Mouse (Mus musculus) C2C12 (cell line): ENCODE results near the gene Clta.

Experiments used
- CEBPB ChIP-seq: IDR thresholded peaks from one replicate; pipeline ENCODE4 v1.6.1; 2011; ENCODE audit warnings: low read depth, mild to moderate bottlenecking, control low read depth, moderate library complexity
- CTCF ChIP-seq: IDR thresholded peaks from one replicate; pipeline ENCODE4 v1.5.1; 2011; ENCODE audit not compliant: control insufficient read depth, insufficient read depth, insufficient read length
- FOSL1 ChIP-seq: IDR thresholded peaks from one replicate; pipeline ENCODE4 v1.8.0; 2011; ENCODE audit warnings: mild to moderate bottlenecking, low read length; ENCODE audit not compliant: poor library complexity, insufficient read depth, severe bottlenecking
- MAX ChIP-seq: IDR thresholded peaks from one replicate; pipeline ENCODE4 v1.6.1; 2011; ENCODE audit warnings: mild to moderate bottlenecking, control low read depth
- MYOD1 ChIP-seq: IDR thresholded peaks from one replicate; pipeline ENCODE4 v1.6.1; 2011; ENCODE audit warnings: low read depth; ENCODE audit not compliant: control insufficient read depth, insufficient read length
- MYOG ChIP-seq: IDR thresholded peaks from one replicate; pipeline ENCODE4 v1.6.1; 2011; ENCODE audit not compliant: control insufficient read depth, insufficient read length; ENCODE audit errors: extremely low read depth
- USF1 ChIP-seq: IDR thresholded peaks from one replicate; pipeline ENCODE4 v1.6.1; 2011; ENCODE audit warnings: low read depth, mild to moderate bottlenecking, control low read depth, moderate library complexity

- no peak for TF ChIP-seq USF1
- no peak for TF ChIP-seq CTCF
- no peak for TF ChIP-seq CEBPB
- peak; percentile 77 for TF ChIP-seq MYOD1
- no peak for TF ChIP-seq FOSL1
- no peak for TF ChIP-seq MAX
- no peak for TF ChIP-seq MYOG
These were observed 25.5 kb upstream of the Clta start for GRCm38 (mm10) chr4:43978521-43979443.
